Mouse (Mus musculus) urinary bladder, postnatal 4 days (tissue): Measurements from ENCODE around the gene Exph5.

ENCODE experiments used
- DNase-seq, 2 experiments: peaks; one replicate each; pipeline ENCODE4 v3.0.0; 2021 to 2022; ENCODE audit warnings: low spot score in 2 of 2

Exph5 gene

DNA sequence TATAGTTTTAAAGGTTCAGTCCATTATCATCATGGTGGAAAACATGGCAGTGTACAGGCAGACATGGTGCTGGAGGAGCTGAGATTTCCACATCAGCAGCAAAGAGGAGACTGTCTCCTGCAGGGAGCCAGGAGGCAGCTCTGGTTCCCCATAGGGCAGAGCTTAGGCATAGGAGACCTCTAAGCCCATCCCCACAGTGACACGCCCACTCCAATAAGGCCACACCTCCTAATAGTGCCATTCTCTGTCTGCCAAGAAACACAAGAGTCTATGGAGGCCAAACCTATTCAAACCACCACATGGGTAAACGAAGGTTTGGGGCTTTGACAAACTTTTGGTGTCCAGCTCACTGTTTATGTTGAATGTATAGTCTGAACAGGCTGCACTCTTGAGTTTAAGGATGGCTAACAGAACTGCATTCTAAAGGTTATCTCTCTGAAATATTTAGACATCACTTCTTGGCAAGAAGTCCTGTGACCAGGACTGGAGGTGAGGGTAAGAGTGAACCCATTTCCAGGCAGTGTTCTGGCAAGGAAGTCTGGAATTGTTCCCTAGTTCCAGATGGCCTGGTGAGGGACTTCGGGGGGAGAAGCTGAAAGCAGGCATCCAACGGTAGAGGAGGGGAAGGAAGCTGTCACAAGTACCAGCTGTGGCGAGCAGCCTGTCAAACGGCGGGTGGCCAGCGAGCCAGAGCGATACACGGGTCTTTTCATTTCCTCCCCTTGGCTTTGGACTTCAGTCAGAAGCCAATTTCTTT lies 19.6 kb downstream of the Exph5 start:
- no peak for DNase-seq

DNA sequence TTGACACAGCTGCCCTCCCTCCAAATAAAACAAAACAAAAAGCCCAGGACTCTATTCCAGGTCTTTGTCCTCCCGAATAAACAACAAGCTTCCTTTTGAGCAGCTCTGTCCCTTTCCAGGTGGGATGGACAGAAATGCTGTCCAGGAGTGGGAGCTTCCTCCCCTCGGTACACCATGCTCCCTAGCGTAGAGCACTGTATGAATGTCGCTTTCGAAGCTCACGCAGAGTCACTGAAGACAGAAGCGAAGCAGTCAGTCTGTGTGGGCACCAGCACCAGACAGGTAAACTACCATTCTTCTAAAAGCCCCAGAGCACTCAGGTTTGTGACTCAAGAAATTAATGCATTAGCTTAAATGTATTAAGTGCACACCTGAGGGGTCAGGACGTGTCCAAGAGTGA lies 20.2 kb downstream of the Exph5 start:
- no peak for DNase-seq

DNA sequence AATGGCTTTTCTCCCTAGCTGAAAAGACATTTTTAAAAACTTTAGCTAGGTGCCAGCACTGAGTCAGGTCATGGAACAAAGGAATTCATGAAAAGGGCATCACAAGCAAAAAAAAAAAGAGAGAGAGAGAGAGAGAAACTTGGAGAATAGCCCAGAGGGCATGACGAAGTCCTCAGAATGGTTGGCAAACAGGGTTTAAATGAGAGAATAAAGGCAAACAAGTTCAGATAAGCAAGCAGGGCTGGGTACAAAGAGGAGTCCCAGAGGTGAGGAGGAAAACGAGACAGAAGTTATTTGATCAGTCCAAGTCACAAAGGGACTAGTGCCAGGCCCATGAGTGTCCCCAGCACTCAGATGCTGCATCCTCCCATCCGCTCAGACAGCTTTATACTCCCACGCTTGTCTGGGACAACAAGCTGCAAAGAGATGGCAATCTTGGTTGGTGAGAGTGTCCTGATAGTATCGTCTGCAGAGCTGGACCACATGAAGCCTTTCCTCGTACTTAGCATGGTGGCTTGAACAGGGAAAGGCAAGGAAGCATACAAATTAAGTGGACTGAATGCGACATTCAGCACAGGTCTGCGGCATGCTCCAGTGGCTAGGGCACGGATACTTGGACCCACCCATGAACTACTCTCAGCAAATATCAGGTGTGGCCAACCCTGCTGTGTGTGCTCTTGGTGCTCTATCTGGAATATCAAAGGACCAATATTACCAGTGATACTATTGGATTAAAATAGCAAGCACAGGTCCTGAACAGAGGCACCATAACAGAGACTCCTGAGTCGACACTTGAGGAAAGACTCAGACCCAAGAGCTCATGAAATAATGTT lies 22.2 kb downstream of the Exph5 start:
- DNase-seq, result no peak

DNA sequence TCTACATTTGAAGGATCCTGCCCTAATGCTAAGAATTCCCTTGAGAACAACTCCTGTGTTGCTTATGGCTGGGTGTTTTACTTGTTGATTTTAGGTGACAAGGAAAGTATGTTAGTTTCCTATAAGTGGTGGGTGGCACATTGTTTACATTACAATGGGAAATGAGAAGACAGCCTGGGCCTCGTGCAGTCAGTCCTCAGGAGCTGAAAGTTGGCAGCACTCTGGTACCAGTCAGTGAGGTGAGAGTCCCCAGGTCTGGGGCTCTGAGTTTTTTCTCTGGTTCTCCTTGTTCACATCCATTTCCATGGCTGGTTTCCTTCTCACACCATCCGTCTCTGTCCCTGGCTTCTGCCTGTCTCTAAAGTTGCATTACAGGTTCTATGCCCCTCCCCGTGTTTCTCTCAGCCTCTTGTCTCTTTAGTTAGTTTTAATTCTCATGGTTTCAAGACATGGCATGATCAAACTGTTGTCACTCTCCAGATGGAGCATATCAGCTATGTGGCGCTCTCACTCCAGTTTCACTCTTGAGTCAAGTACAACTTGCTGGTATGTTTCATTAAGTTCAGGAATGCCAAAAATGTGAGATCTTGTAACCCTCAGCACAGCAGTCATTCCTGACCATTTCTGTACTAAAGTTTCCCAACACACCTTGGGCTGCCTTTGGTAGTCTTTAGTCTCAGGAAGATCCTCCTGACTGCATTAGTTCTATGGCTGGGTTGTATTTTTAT lies 24.1 kb downstream of the Exph5 start:
- no peak for DNase-seq

DNA sequence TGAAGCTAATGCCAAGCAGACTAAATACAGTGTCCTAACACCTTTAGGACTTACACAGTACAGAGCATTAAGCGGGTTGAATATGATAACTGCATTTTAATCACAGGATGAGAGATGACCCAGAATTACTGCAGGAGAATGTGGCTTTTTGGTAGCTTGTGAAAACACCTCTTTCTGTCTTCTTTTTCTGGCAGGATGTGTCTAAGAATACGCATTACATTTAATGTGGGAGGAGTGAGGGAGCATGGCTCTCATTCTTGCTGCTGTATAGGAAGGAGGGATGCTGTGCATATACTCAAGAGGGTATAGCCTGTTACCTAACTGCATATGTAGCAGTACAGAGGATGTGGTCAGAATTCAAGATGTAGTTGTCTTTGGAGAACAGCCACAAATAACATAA lies 26.7 kb downstream of the Exph5 start:
- DNase-seq, result no peak

DNA sequence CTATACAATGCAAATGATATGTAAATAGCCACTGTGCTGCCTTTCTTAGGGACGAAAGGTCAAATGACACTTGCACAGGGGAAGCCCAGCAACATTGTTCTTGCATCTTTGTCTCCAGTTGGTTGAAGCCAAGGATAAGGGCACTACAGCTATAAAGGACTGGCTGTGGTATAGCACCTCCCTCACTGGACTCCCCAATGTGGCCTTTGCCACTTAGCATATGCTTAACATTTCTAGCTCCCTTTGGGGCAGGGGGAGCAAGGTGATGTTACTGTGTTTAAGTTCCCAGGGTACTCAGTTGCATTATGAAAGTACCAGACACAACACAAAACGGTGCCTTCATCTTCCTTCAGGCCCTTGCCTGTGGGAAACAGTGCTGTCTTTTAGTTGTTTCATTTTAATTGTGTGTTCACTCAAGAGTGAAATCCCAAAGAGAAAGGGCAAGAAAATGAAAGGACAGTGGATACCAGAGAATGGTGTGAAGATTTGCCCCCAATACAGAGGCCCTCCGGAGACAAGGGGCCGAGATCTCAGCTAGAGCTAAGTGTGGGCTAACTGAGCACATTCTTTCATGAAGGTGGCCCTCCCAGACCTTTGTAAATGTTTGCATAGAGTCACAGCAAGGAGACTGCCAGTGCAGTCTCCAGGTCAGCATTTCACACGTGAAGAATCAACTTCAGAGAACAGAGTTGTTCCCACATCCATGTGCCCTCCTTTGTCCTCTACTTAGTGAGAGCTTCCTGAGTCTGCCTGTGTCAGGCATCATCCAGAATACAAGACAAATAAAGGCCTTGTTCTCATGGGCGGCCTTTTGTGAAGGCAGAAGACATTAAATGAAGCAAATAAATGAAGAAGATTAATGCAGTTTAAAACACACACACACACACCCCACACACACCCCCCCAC lies 28.1 kb downstream of the Exph5 start:
- no peak for DNase-seq

DNA sequence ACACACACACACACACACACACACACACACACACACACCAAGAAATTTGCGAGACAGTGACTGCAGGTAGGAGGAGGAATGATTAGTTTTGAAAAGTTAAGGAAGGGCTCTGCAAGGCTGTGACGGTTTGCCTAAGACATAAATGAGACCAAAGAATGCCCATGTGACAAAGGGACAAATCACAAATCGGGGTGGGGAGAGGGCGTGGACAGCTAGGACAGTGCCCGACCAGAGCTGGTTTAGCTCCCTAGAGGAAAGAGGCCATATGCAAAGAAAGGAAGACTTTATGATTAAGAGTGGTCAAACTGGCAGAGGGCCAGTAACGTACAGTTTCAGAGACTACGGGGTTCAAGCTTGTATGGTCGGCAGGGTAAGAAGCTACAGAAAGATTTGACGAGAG lies 28.8 kb downstream of the Exph5 start:
- DNase-seq, result no peak

DNA sequence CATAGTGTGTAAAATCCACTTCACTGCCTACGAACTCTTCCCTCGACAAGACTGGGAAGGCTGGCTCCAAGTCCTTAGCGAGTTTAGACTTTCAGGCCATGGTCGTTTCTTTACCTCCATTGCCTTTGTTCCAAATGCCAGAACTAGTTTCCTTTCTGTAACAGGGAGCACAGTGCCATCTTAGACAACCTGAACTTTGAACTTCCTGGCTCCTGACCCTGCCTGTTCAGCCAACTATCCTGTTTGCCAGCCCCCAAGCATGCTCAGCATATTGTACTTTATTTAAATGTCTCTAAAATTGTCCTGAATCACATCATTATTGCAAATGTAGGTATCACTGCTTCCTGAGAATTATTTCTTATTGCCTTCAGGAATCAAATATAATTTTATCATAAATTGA lies 32.0 kb downstream of the Exph5 start:
- DNase-seq, result no peak

DNA sequence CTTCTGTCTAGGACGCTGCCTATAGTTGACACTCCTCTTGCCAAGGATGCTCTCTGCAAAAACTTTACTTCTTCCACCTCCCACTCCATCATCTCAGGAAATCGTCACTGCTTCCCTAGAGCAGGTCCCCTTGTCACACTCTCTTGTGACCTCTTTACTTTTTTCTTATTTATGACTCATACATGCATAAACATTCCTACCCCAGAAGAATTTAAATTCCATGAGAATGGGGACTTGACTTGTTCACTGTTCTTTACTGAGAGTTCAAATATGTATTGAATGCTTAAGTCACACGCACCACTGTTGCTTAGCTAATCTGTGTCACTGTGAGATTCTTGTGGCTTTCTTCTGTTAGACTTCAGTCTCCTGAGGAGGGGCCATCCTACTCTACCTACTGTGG lies 33.7 kb downstream of the Exph5 start:
- DNase-seq, result no peak

DNA sequence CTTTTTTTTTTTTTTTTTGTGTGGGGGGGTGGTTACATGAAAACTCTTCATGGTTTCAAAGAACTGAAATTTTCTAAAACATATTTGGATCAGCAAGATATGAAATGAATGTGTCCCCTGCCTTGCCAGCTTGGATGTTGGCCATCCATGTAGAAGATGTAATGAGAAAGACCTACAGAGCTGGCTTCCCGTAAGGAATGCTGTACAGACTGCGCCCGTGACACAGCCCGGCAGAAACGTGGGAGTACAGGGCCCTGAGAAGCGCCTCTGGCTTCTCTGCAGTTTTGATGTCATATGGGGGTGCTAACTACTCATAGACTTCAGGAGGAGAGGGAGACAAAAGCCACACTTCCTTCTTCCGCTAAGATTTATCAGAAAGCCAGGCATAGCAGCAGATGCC lies 38.1 kb downstream of the Exph5 start:
- no peak for DNase-seq

DNA sequence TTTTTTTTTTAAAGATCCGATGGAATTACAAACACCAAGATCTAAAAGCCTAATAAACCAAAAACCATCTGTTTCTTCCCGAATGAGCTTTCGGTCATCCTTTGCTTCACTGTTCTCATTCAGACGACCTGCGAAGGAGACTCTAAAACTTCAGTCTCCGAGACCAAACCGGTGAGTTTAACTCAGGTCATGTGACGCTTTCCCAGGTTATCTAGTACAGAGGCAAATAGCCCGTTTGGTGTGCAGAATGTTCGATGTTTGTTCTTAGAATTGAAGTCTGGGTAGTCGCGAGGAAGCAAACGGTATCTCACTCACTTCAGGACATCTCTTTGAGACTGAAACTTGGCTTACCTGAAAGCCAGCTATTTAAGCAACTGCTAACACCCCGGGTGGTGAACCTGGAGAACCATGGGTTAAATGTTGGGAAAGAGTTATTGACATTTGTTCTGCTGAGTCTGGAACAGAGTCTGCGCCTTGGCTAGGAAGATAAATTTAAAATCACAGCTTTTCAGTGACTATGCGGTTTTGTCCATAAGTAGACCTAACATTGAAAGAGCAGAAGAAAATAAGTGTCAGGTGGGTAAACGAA lies 39.0 kb downstream of the Exph5 start:
- no peak for DNase-seq

DNA sequence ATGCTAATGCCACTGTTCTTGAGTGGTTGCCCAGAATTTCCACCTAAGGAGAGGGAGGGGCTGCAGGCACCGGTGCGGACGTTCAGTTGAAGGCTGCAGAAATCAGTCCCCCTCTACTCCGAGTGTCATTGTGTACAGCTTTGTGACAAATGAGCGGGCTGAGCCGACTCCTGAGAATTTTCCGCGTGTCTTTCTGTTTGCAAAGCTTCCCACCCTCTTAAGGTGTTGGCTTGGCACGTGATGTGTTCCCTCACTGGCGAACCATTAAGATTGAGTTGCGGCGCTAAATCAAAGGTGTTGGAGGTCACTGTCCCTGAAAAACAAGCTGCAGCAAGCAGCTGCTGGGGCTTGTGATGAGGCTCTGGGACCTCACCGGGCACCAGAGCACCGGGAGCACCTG lies 39.5 kb downstream of the Exph5 start:
- DNase-seq, result no peak

DNA sequence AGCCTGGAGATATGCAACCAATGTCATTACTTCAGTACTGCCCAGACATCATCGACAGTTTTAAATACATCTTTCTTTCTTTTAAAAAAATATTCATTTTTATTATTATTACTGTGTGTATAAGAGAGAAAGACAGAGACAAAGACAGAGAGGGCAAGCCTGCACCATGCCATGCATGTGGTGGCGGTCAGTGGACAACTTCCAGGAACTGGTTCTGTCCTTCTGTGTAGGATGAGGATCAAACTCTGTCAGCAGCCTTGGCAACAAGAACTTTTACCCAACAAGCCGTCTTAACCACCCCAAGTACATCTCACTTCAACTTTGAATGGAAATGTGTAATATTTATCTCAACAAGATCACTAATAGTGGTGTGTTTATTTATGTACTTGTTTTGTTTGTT lies 40.5 kb downstream of the Exph5 start:
- no peak for DNase-seq

DNA sequence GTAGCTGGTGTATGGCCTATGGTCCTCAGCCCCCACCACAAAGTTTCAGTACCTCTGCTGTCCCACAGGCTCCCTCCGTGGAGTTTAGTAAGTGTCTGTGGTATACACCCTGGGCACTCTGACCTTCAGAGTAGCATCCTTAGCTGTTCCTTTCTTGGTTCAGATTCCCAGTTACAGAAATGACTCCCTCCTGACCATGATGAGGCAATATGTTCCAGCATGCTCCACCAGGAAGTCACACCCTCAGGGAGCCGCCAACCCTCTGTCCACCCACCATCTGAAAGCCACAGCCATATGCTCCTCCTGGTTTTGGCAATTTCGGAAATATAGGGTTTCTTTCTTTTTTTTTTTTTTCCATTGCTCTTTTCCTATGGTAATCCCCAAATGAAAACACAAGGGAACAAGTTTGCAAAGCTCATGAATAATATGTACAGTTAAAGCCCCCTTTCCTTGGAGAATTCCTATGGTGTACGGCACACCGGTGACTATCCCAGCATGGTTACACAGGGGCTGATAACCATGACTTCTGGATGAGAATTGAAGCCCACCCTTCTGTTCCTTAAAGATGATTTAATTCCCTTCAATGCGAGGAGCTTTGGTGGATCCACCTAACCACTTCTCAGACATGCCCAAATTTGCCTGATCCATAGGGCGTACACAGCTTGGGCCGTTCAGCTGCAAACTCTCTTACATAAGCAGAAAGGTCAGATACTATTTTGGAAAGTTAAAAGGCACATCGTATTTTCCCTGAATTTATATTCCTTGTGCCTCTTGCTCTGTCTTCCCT lies 43.4 kb downstream of the Exph5 start:
- DNase-seq, result no peak

DNA sequence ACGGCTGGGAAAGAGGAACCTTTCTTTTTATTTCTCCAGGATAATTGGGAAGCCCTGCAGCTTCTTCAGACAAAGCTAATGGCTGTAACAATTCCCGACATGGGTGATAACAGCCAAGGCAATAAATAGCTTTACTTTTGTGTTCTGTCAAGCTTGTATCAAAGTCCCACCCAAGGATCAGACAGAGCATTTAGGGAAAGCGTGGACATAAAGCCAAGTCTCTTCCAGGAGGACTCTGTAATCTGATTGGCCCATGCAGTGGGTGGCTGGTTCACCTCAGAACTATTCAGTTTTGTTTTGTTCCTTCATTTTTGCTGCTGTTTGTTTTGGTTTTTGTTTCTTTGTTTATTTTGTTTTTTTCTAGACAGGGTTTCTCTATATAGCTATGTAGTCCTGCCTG lies 44.3 kb downstream of the Exph5 start:
- DNase-seq, result no peak

DNA sequence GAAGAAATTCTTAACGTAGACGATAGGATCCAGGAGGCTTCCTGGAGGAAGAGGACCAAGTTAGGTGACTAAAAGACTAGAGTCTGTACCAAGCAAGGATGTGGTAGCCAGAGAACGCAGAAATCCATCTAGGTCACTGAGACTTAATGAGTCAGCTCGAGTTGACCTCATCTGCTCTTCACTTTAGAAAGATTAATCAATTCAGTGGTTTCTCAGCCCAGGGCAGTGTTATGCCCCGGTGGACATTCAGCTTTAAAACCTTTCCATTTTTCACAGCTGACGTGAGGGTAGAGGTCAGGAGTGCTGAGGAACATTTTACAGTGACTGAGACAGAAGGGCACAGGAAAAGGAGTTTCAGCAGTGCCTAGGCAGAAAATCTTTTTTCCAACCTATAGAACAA lies 44.9 kb downstream of the Exph5 start:
- DNase-seq, result no peak

DNA sequence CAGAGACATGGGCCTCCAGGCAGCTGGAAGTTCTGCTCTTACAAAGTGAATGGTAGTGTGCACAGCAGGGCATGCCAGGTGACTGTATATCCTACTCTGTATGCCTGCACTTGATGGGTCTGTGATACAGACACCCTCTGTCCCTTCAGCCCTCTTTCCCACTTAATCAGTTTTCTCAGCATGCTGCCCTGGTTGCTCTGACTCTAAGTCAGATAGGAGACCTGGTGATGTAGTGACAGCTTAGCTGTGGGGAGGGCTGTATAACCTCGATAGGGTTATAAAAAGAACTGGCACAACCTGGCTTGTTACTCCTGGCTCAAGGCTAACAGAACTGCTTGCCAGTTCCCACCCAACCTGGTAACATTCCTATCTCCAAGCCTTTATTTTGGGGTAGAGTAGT lies 47.7 kb downstream of the Exph5 start:
- no peak for DNase-seq

DNA sequence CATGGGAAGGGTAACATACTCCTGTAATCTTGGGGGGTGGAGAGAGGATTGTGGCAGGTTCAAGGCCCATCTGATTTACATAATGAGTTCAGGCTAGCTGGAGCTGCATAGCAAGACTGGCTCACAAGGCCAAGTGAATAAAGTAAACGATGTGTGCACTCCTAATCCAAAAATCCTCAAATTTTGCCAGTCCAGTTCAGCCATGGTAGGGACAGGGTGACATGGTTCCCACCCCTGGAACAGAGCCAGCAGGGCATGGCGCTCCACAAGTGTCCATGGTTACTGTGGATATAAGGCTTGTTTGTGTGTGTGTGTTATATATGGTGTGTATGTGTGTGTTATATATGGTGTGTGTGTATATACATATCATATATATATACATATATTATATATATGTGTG lies 48.9 kb downstream of the Exph5 start:
- DNase-seq, result no peak

DNA sequence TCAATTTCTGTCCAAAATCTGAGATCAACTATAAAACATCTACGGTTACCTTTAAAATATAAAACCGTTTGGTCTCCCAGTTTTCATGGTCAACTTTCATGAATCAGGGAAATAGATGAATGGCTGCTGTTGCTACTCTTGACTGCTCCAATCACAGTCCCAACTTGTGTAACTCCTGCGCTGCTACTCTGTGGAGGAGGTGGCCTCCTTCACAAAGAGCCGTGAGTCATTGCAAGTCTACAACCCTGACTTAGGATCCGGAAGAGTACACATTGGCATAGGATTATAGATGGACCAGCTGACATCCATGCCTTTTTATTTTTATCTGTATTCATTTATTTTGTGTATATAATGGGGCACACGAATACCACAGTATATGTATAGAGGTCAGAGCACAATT lies 50.4 kb downstream of the Exph5 start:
- no peak for DNase-seq

DNA sequence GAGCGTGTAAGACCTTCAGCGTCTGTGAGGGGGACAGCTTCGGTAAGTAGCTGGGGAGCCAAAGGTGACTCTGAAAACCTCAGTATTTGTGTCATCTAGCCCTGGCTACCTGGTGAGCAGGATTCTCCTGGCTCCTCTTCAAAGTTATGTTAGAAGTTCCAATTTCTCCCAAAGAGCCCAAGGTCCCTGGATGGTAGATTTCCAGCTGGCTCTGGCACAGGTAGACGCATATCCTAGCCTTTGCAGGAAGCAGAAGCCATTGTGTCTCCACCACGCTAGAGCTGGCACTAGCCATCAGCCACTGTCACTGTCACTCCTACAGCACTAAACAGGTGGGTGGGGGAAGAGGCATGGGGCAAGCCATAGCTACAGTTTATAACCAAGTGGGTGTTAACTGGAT lies 51.7 kb downstream of the Exph5 start:
- no peak for DNase-seq
